Mouse (Mus musculus) left cerebral cortex, adult 18-20 months (tissue): ENCODE measurements around the gene 1700010B08Rik. TPM values are rescaled to one million over a fixed set of nuclear protein-coding genes. Genes with fewer than 3 reads are reported as not detected.

Source experiments
- DNase-seq, 2 experiments: peaks; one replicate each; pipeline ENCODE4 v3.0.0; 2021 to 2022; ENCODE audit warnings: low spot score in 2 of 2, mixed read lengths in 1 of 2
- microRNA-seq, 2 experiments: library from miRNA; unstranded; fragments of <30 nt; microRNA quantifications; one replicate each; pipeline ENCODE4 v1.2.0; 2021
- total RNA-seq, 2 experiments: library from RNA; stranded (reverse); gene quantifications; 2 replicates each; pipeline ENCODE4 v1.2.3; 2021

The 1700010B08Rik gene
- total RNA-seq, 2 experiments from 2014 or later, result not detected

DNA sequence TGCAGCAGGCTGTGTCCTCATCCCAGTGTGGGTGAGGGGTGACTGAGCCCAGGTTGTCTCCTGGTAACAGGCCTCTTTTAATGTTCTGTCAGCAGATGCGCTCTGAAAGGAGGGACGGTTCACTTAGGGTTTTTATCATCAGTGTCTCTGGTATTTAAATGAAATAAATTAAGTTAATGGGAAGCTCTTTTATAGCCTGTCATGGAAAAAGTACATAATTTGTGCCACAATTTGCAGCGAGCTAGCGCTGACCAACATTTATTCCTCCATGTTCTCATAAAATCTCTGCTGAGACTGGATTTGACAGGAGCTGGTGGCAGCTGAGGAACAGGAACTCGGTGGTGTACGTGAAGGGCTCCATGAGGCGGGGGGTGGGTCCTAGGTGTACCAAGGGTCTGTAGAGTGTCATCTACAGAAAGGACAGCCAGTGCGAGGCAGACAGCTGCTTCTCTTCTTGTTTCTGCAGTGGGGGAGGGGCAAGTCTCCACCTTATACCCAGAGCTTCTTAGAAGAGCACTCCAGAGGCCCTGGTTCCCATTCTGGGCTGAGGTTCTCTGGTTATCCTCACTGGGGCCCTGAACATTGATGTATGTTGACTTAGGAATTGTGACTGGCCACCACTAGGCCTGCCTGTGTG is 48.9 kb downstream of the 1700010B08Rik start:
- no peak for DNase-seq

DNA sequence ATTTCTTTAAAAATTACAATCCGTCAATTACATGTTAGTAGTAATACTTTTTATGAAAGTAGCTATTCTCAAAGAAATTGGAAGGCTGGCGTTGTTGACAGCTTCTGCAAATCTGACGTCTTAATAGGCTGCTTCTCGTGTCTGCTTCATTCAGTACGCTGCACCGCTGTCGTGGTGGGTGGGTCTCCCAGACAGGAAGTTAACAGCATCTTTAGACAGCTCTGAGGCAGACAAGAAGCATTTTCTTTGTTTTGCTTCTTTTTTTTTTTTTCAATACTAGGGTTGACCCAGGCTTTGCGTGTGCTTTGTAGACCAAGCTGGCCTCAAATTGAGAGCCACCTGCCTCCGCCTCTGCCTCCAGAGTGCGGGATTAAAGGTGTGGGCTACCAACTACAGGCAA is 50.0 kb downstream of the 1700010B08Rik start:
- DNase-seq, result no peak

DNA sequence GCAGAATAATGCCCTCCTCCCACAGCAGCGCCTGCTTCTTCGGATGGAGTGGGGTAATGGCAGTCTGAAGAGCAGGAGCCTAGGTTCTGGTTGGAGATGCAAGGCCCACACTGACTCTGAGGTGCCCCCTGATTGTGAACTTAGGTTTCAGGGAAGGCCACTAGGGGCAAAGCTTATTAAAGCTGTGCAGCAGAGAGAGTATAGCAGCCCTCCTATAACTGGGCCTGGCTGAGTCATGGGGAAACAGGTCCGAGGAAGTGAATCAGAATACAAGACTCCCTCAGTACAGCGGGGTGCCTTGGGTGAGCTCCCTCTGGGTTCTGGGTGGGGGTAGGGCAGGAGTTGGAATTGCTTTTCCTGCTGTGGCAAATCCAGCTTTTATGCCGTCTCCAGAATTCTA is 51.4 kb downstream of the 1700010B08Rik start:
- DNase-seq, result no peak

Small RNA genes within 50 kb of the gene (microRNA-seq; reads per million reads assigned to microRNA genes)
- 0 reads per million in 2 experiments for gene Mir6340

Other genes with a start within 250 kb of the 1700010B08Rik start
- gene 1700021F07Rik, start 196.8 kb upstream of the 1700010B08Rik start, total RNA-seq, result not detected
- not detected for gene Ankrd60, start 141.1 kb upstream of the 1700010B08Rik start, total RNA-seq
- 10 to 100 TPM; 28.6 to 29.6 TPM for gene Rab22a, start 59.7 kb upstream of the 1700010B08Rik start, total RNA-seq
- gene Vapb, start 18.1 kb downstream of the 1700010B08Rik start, total RNA-seq, result 100 to 1,000 TPM; 121 to 132 TPM